Mouse (Mus musculus) adrenal gland, postnatal 36 days (tissue): ENCODE data around the gene C1ra. TPM values are rescaled to one million over a fixed set of nuclear protein-coding genes. Genes with fewer than 3 reads are reported as not detected.
"Not testable (repeated sequence)": the region's sequence is repeated elsewhere in the genome, so short reads cannot be mapped to it uniquely, and the experiment has no call there.

Experiments used
- DNase-seq, 2 experiments: peaks; one replicate each; pipeline ENCODE4 v3.0.0; 2021; ENCODE audit warnings: mixed read lengths in 1 of 2
- total RNA-seq, 2 experiments: library from RNA; stranded (reverse); gene quantifications; 2 replicates each; pipeline ENCODE4 v1.2.3; 2021

Gene C1ra
- total RNA-seq, 2 experiments from 2014 or later: 38.7 to 52.4 TPM

GRCm38 (mm10) chr6:124485414-124486144 is 26.6 kb upstream of the C1ra start:
- no peak for DNase-seq

- DNase-seq: no peak
These were observed 24.7 kb upstream of the C1ra start for GRCm38 (mm10) chr6:124487509-124487908.

- no peak for DNase-seq
These were observed 23.3 kb upstream of the C1ra start for GRCm38 (mm10) chr6:124488952-124489351.

- DNase-seq: no peak
These were observed 20.8 kb upstream of the C1ra start for GRCm38 (mm10) chr6:124491427-124491826.

GRCm38 (mm10) chr6:124492842-124493561 is 19.2 kb upstream of the C1ra start, which contains the start of gene C1rl:
Gene C1rl (plus strand): TSS chr6:124493113.
- DNase-seq: peak; percentile 84 to 88

- peak; percentile 26 to 47 for DNase-seq
These were observed 18.3 kb upstream of the C1ra start for GRCm38 (mm10) chr6:124493886-124494285.

GRCm38 (mm10) chr6:124496054-124496453 is 16.2 kb upstream of the C1ra start:
- DNase-seq: no peak

GRCm38 (mm10) chr6:124499914-124500566 is 12.2 kb upstream of the C1ra start:
- no peak for DNase-seq

GRCm38 (mm10) chr6:124501473-124501872 is 10.7 kb upstream of the C1ra start:
- DNase-seq: no peak

- DNase-seq: peak; percentile 50 to 53
These were observed 10.2 kb upstream of the C1ra start for GRCm38 (mm10) chr6:124502021-124502420.

GRCm38 (mm10) chr6:124505028-124505427 is 7.2 kb upstream of the C1ra start:
- no peak for DNase-seq

GRCm38 (mm10) chr6:124506991-124507390 is 5.2 kb upstream of the C1ra start:
- DNase-seq: no peak

- no peak for DNase-seq
These were observed 3.9 kb upstream of the C1ra start for GRCm38 (mm10) chr6:124508292-124508691.

GRCm38 (mm10) chr6:124509192-124509591 is 3.0 kb upstream of the C1ra start:
- DNase-seq: not testable (repeated sequence)

- DNase-seq: no peak
These were observed 269 bp upstream of the C1ra start for GRCm38 (mm10) chr6:124511936-124512335.

- peak; percentile 7 to 35 for DNase-seq
These were observed 5.5 kb downstream of the C1ra start for GRCm38 (mm10) chr6:124517733-124518132.

- DNase-seq: peak; percentile 57
These were observed 9.9 kb downstream of the C1ra start for GRCm38 (mm10) chr6:124522082-124522481.

GRCm38 (mm10) chr6:124527881-124528280 is 15.7 kb downstream of the C1ra start:
- DNase-seq: no peak

- no peak for DNase-seq
These were observed 18.9 kb downstream of the C1ra start for GRCm38 (mm10) chr6:124531077-124531476.

- not testable (repeated sequence) for DNase-seq
These were observed 24.1 kb downstream of the C1ra start for GRCm38 (mm10) chr6:124536125-124536829.

- not testable (repeated sequence) for DNase-seq
These were observed 29.0 kb downstream of the C1ra start for GRCm38 (mm10) chr6:124541176-124541575.

GRCm38 (mm10) chr6:124542284-124542683 is 30.1 kb downstream of the C1ra start, which contains the start of gene C1s1:
Gene C1s1 (minus strand): TSS chr6:124542359.
- peak; percentile 20 to 73 for DNase-seq
